Mouse (Mus musculus) lung, postnatal 0 days (tissue): ENCODE measurements around the gene Ipo9.

Experiments used
- CTCF ChIP-seq: IDR thresholded peaks from 2 replicates; pipeline ENCODE4 v1.5.1; 2016; ENCODE audit warnings: antibody characterized with exemption, mild to moderate bottlenecking
- EP300 ChIP-seq: IDR thresholded peaks from 2 replicates; pipeline ENCODE4 v1.6.1; 2016; ENCODE audit warnings: antibody characterized with exemption, mild to moderate bottlenecking, control low read depth

- no peak for TF ChIP-seq CTCF
- TF ChIP-seq EP300: no peak
Measured at GRCm38 (mm10) chr1:135385161-135385560, 45.1 kb downstream of the Ipo9 start.
